Mouse (Mus musculus): ENCODE data around the gene Krr1. TPM values are rescaled to one million over a fixed set of nuclear protein-coding genes. Genes with fewer than 3 reads are reported as not detected.
A peak's percentile ranks its signal among the peaks of the same experiment; 100 is the strongest.

Gene Krr1
- polyA plus RNA-seq, 1 experiment from 2014 or later = 64.1 TPM

GRCm38 (mm10) chr10:111936491-111937145 is 35.8 kb upstream of the Krr1 start:
- WGBS = 35% methylated on average over 13 of the region's 13 CpGs
- no peaks in the 10 kb centered on the region for H3K36me3 ChIP-seq (ENCODE audit: control insufficient read depth, insufficient read depth, low read length)
- ATAC-seq (ENCODE audit: low FRiP score, low TSS enrichment) = peak; percentile 60
- no peak overlapping the region for H3K4me3 ChIP-seq (ENCODE audit: low read length)
- H3K9me3 ChIP-seq (ENCODE audit: control insufficient read depth, low read length) = no peaks in the 10 kb centered on the region
- H3K9ac ChIP-seq (ENCODE audit: low read depth, low read length) = no peak overlapping the region
- peaks cover 7% of the 10 kb centered on the region for H3K4me1 ChIP-seq (ENCODE audit: control insufficient read depth, insufficient read depth, low read length)
- no peaks in the 10 kb centered on the region for H3K27me3 ChIP-seq (ENCODE audit: control insufficient read depth, insufficient read depth, low read length)
- H3K4me2 ChIP-seq (replicated peaks; ENCODE audit: low read depth, low read length) = no peak overlapping the region
- peak overlapping the region; percentile 65 for H3K27ac ChIP-seq (ENCODE audit: low read depth, low read length)

GRCm38 (mm10) chr10:111937146-111937534 is 35.3 kb upstream of the Krr1 start:
- H3K27ac ChIP-seq (ENCODE audit: low read depth, low read length) = no peak overlapping the region; the same call in 1 of the 2 replicates
- no peaks in the 10 kb centered on the region for H3K27me3 ChIP-seq (ENCODE audit: control insufficient read depth, insufficient read depth, low read length)
- no peak for ATAC-seq (ENCODE audit: low FRiP score, low TSS enrichment)
- H3K9ac ChIP-seq (ENCODE audit: low read depth, low read length) = no peak overlapping the region
- H3K4me2 ChIP-seq (replicated peaks; ENCODE audit: low read depth, low read length) = no peak overlapping the region
- WGBS = 71% methylated on average over 5 of the region's 5 CpGs
- peaks cover 7% of the 10 kb centered on the region for H3K4me1 ChIP-seq (ENCODE audit: control insufficient read depth, insufficient read depth, low read length)
- H3K9me3 ChIP-seq (ENCODE audit: control insufficient read depth, low read length) = no peaks in the 10 kb centered on the region
- H3K36me3 ChIP-seq (ENCODE audit: control insufficient read depth, insufficient read depth, low read length) = no peaks in the 10 kb centered on the region
- no peak overlapping the region for H3K4me3 ChIP-seq (ENCODE audit: low read length)

- no peaks in the 10 kb centered on the region for H3K4me1 ChIP-seq (ENCODE audit: control insufficient read depth, insufficient read depth, low read length)
- no peaks in the 10 kb centered on the region for H3K36me3 ChIP-seq (ENCODE audit: control insufficient read depth, insufficient read depth, low read length)
- H3K4me3 ChIP-seq (ENCODE audit: low read length) = no peak overlapping the region
- ATAC-seq (ENCODE audit: low FRiP score, low TSS enrichment) = no peak
- H3K27ac ChIP-seq (ENCODE audit: low read depth, low read length) = no peak overlapping the region
- H3K9me3 ChIP-seq (ENCODE audit: control insufficient read depth, low read length) = no peaks in the 10 kb centered on the region
- H3K9ac ChIP-seq (ENCODE audit: low read depth, low read length) = no peak overlapping the region
- H3K27me3 ChIP-seq (ENCODE audit: control insufficient read depth, insufficient read depth, low read length) = no peaks in the 10 kb centered on the region
- 87% methylated on average over 7 of the region's 7 CpGs for WGBS
- H3K4me2 ChIP-seq (replicated peaks; ENCODE audit: low read depth, low read length) = no peak overlapping the region
Observed at GRCm38 (mm10) chr10:111943026-111943425, 29.4 kb upstream of the Krr1 start.

GRCm38 (mm10) chr10:111945563-111945962 is 26.9 kb upstream of the Krr1 start:
- no peak overlapping the region for H3K4me2 ChIP-seq (replicated peaks; ENCODE audit: low read depth, low read length)
- no peaks in the 10 kb centered on the region for H3K4me1 ChIP-seq (ENCODE audit: control insufficient read depth, insufficient read depth, low read length)
- H3K4me3 ChIP-seq (ENCODE audit: low read length) = no peak overlapping the region
- no peak overlapping the region for H3K9ac ChIP-seq (ENCODE audit: low read depth, low read length)
- no peak for ATAC-seq (ENCODE audit: low FRiP score, low TSS enrichment)
- H3K36me3 ChIP-seq (ENCODE audit: control insufficient read depth, insufficient read depth, low read length) = no peaks in the 10 kb centered on the region
- H3K9me3 ChIP-seq (ENCODE audit: control insufficient read depth, low read length) = no peaks in the 10 kb centered on the region
- 35% methylated on average over 3 of the region's 3 CpGs for WGBS
- H3K27ac ChIP-seq (ENCODE audit: low read depth, low read length) = no peak overlapping the region
- H3K27me3 ChIP-seq (ENCODE audit: control insufficient read depth, insufficient read depth, low read length) = no peaks in the 10 kb centered on the region

- Histone ChIP-seq H3K27me3 (ENCODE audit: control insufficient read depth, insufficient read depth, low read length) (no peaks in the 10 kb centered on the region), H3K9ac (ENCODE audit: low read depth, low read length) (no peak overlapping the region), H3K4me3 (ENCODE audit: low read length) (no peak overlapping the region), H3K4me2 (replicated peaks; ENCODE audit: low read depth, low read length) (no peak overlapping the region), H3K9me3 (ENCODE audit: control insufficient read depth, low read length) (no peaks in the 10 kb centered on the region), H3K27ac (ENCODE audit: low read depth, low read length) (no peak overlapping the region), H3K36me3 (ENCODE audit: control insufficient read depth, insufficient read depth, low read length) (no peaks in the 10 kb centered on the region), H3K4me1 (ENCODE audit: control insufficient read depth, insufficient read depth, low read length) (no peaks in the 10 kb centered on the region)
- 96% methylated on average over 1 of the region's 1 CpGs for WGBS
- ATAC-seq (ENCODE audit: low FRiP score, low TSS enrichment) = no peak
Observed at GRCm38 (mm10) chr10:111948041-111948440, 24.4 kb upstream of the Krr1 start.

- H3K27me3 ChIP-seq (ENCODE audit: control insufficient read depth, insufficient read depth, low read length) = no peaks in the 10 kb centered on the region
- no peak overlapping the region for H3K27ac ChIP-seq (ENCODE audit: low read depth, low read length)
- WGBS = 46% methylated on average over 4 of the region's 4 CpGs
- no peak overlapping the region for H3K4me3 ChIP-seq (ENCODE audit: low read length)
- no peaks in the 10 kb centered on the region for H3K4me1 ChIP-seq (ENCODE audit: control insufficient read depth, insufficient read depth, low read length)
- no peak overlapping the region for H3K4me2 ChIP-seq (replicated peaks; ENCODE audit: low read depth, low read length)
- no peaks in the 10 kb centered on the region for H3K9me3 ChIP-seq (ENCODE audit: control insufficient read depth, low read length)
- no peak for ATAC-seq (ENCODE audit: low FRiP score, low TSS enrichment)
- no peak overlapping the region for H3K9ac ChIP-seq (ENCODE audit: low read depth, low read length)
- H3K36me3 ChIP-seq (ENCODE audit: control insufficient read depth, insufficient read depth, low read length) = no peaks in the 10 kb centered on the region
Observed at GRCm38 (mm10) chr10:111949008-111949407, 23.5 kb upstream of the Krr1 start.

GRCm38 (mm10) chr10:111955836-111956235 is 16.6 kb upstream of the Krr1 start:
- Histone ChIP-seq H3K4me1 (ENCODE audit: control insufficient read depth, insufficient read depth, low read length) (no peaks in the 10 kb centered on the region), H3K4me2 (replicated peaks; ENCODE audit: low read depth, low read length) (no peak overlapping the region), H3K9ac (ENCODE audit: low read depth, low read length) (no peak overlapping the region), H3K36me3 (ENCODE audit: control insufficient read depth, insufficient read depth, low read length) (no peaks in the 10 kb centered on the region), H3K27me3 (ENCODE audit: control insufficient read depth, insufficient read depth, low read length) (no peaks in the 10 kb centered on the region), H3K27ac (ENCODE audit: low read depth, low read length) (no peak overlapping the region), H3K9me3 (ENCODE audit: control insufficient read depth, low read length) (no peaks in the 10 kb centered on the region), H3K4me3 (ENCODE audit: low read length) (no peak overlapping the region)
- ATAC-seq (ENCODE audit: low FRiP score, low TSS enrichment) = no peak
- WGBS = 75% methylated on average over 2 of the region's 2 CpGs

- Histone ChIP-seq H3K4me2 (replicated peaks; ENCODE audit: low read depth, low read length) (no peak overlapping the region), H3K27me3 (ENCODE audit: control insufficient read depth, insufficient read depth, low read length) (no peaks in the 10 kb centered on the region), H3K4me3 (ENCODE audit: low read length) (no peak overlapping the region), H3K9me3 (ENCODE audit: control insufficient read depth, low read length) (no peaks in the 10 kb centered on the region), H3K4me1 (ENCODE audit: control insufficient read depth, insufficient read depth, low read length) (no peaks in the 10 kb centered on the region), H3K9ac (ENCODE audit: low read depth, low read length) (no peak overlapping the region), H3K36me3 (ENCODE audit: control insufficient read depth, insufficient read depth, low read length) (no peaks in the 10 kb centered on the region), H3K27ac (ENCODE audit: low read depth, low read length) (no peak overlapping the region)
- 55% methylated on average over 10 of the region's 10 CpGs for WGBS
- ATAC-seq (ENCODE audit: low FRiP score, low TSS enrichment) = peak; percentile 85
Observed at GRCm38 (mm10) chr10:111957271-111958045, 15.0 kb upstream of the Krr1 start.

GRCm38 (mm10) chr10:111958046-111958421 is 14.4 kb upstream of the Krr1 start:
- H3K9me3 ChIP-seq (ENCODE audit: control insufficient read depth, low read length) = no peaks in the 10 kb centered on the region
- no peak overlapping the region for H3K9ac ChIP-seq (ENCODE audit: low read depth, low read length)
- ATAC-seq (ENCODE audit: low FRiP score, low TSS enrichment) = peak; percentile 33; the same call in 1 of the 2 replicates
- H3K27ac ChIP-seq (ENCODE audit: low read depth, low read length) = no peak overlapping the region
- no peaks in the 10 kb centered on the region for H3K27me3 ChIP-seq (ENCODE audit: control insufficient read depth, insufficient read depth, low read length)
- WGBS = 43% methylated on average over 4 of the region's 4 CpGs
- H3K36me3 ChIP-seq (ENCODE audit: control insufficient read depth, insufficient read depth, low read length) = no peaks in the 10 kb centered on the region
- no peak overlapping the region for H3K4me3 ChIP-seq (ENCODE audit: low read length)
- no peaks in the 10 kb centered on the region for H3K4me1 ChIP-seq (ENCODE audit: control insufficient read depth, insufficient read depth, low read length)
- H3K4me2 ChIP-seq (replicated peaks; ENCODE audit: low read depth, low read length) = no peak overlapping the region
